ENCODE assay signal across 12 mouse cellular contexts in genomic region chr16:24819127-24819526, GRCm38 (mm10).
DNase-seq lines count a peak whose midpoint lies in the region; ATAC-seq and TF ChIP-seq lines count a peak whose summit lies in the region.
"Had no signal": no experiment of that assay in that cellular context is flagged by ENCODE, and none has a peak within 500 bp of the region (broad histone marks: within the 10 kb centered on the region; RNA-seq: fewer than 3 reads in every experiment).

No protein-coding gene starts in this region.

- DNase-seq in heart, postnatal 10 days = peak; percentile 24
- no peak for DNase-seq in spleen, adult 2 months (ENCODE audit: low read depth in 1 of 2, low spot score in 2 of 2)
- no peak for DNase-seq in spleen, adult 18-20 months
- peak; percentile 1 for DNase-seq in forelimb bud, embryonic 11.5 days (ENCODE audit: low read depth, low spot score)
- no peak for DNase-seq in c-Kit-positive CD71-positive TER-119-positive erythroid progenitor cells, embryonic 14.5 days (ENCODE audit: low spot score)
- no peak for DNase-seq in layer of hippocampus, postnatal 25 days (ENCODE audit: extremely low spot score in 1 of 2, low spot score in 1 of 2)
- DNase-seq: thymus, postnatal 36 days had no signal

- H3K27me3 ChIP-seq in heart, embryonic 12.5 days (replicated peaks) = no peaks in the 10 kb centered on the region
- H3K27me3 ChIP-seq in spleen, adult 2 months (ENCODE audit: control insufficient read depth, insufficient read depth, low read length) = no peaks in the 10 kb centered on the region

- 74% methylated on average over 4 of the region's 4 CpGs for WGBS in heart, embryonic 12.5 days
- 81% methylated on average over 4 of the region's 4 CpGs for WGBS in spleen, adult 2 months

- TF ChIP-seq CTCF in spleen, adult 2 months (IDR thresholded peaks at IDR 0.05; ENCODE audit: extremely low read depth, insufficient read depth, insufficient read length, insufficient replicate concordance) = peak; percentile 26; the same call in 1 of the 2 replicates

- H3K4me1 ChIP-seq in heart, embryonic 12.5 days (replicated peaks) = peaks cover 4% of the 10 kb centered on the region; the same call in 1 of the 2 replicates
- H3K4me1 ChIP-seq in spleen, adult 2 months (ENCODE audit: control insufficient read depth, insufficient read depth, insufficient read length) = no peaks in the 10 kb centered on the region; the same call in 1 of the 2 replicates
- H3K4me1 ChIP-seq: limb, embryonic 10.5 days had no signal

- no peak for TF ChIP-seq POLR2A in spleen, adult 2 months (IDR thresholded peaks at IDR 0.05; ENCODE audit: low read depth, low read length)

- no peaks in the 10 kb centered on the region for H3K9me3 ChIP-seq in heart, embryonic 12.5 days (replicated peaks)
- H3K9me3 ChIP-seq: limb, embryonic 10.5 days had no signal

- 0 out of 2 replicates have a peak, but pooled peaks cover 6% of the 10 kb centered on the region for H3K36me3 ChIP-seq in heart, embryonic 12.5 days
- no peaks in the 10 kb centered on the region for H3K36me3 ChIP-seq in spleen, adult 2 months (ENCODE audit: control insufficient read depth, insufficient read depth, low read length)
- H3K36me3 ChIP-seq: limb, embryonic 10.5 days had no signal

- no peak for ATAC-seq in heart, embryonic 12.5 days (ENCODE audit: insufficient number of reproducible peaks, low FRiP score)
- ATAC-seq in monocyte, adult 5-6 weeks (replicated peaks; ENCODE audit: insufficient number of reproducible peaks, low FRiP score, low TSS enrichment, poor library complexity, severe bottlenecking) = no peak

- H3K9ac ChIP-seq in heart, embryonic 12.5 days = no peak overlapping the region

- H3K27ac ChIP-seq in heart, embryonic 12.5 days (ENCODE audit: poor library complexity, severe bottlenecking) = no peak overlapping the region
- no peak overlapping the region for H3K27ac ChIP-seq in spleen, adult 2 months (ENCODE audit: insufficient read depth, low read length)
- H3K27ac ChIP-seq: limb, embryonic 10.5 days had no signal

- H3K4me3 ChIP-seq in heart, embryonic 12.5 days = no peak overlapping the region
- H3K4me3 ChIP-seq in spleen, adult 2 months (ENCODE audit: extremely low read depth, insufficient read depth, insufficient read length) = no peak overlapping the region
- H3K4me3 ChIP-seq: limb, embryonic 10.5 days; myocyte had no signal

- no peak overlapping the region for H3K4me2 ChIP-seq in heart, embryonic 12.5 days
- H3K4me2 ChIP-seq: heart, embryonic 11.5 days had no signal

- intact Hi-C loops in heart, postnatal 10 days (cut with DNase I) = no loop called here

Comparison
In these comparisons a context has a peak if more than half of its experiments do, and no peak if none do; other contexts are left out.
1. DNase-seq: peak in heart, postnatal 10 days (2 of 2) and forelimb bud, embryonic 11.5 days (single experiment); none in spleen, adult 2 months (0 of 2), spleen, adult 18-20 months (0 of 2), c-Kit-positive CD71-positive TER-119-positive erythroid progenitor cells, embryonic 14.5 days (single experiment) and layer of hippocampus, postnatal 25 days (0 of 2).